Mouse (Mus musculus) ES-Bruce4 (cell line): ENCODE results near the gene Tigd2.

ENCODE experiments used
- CTCF ChIP-seq: IDR thresholded peaks from one replicate; pipeline ENCODE4 v1.8.1; 2011; ENCODE audit warnings: low read depth, low read length
- POLR2A ChIP-seq: IDR thresholded peaks from one replicate; pipeline ENCODE4 v1.8.1; 2011; ENCODE audit warnings: low read length; ENCODE audit not compliant: insufficient read depth

DNA sequence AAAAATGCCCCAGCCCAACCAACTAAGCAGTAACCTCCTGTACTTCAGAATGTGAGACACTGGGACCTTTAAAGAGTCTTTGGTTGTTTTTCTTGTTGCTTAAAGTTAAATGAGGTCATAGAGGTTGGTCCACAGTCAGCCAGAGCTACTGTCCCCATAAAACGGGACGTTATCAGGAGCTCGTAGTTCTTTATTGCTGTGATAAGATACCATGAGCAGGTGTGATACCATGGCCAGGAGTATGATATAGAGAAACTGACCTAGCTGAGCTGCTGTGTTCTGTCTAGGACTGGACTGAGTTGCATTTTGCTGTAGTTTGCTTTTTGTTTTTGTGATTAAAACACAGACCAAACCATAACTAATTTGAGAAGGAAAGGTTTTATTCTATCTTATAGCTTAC is 37.4 kb upstream of the Tigd2 start:
- TF ChIP-seq POLR2A (no peak), CTCF (no peak)
